Mouse (Mus musculus) heart, embryonic 10.5 days (tissue): ENCODE measurements at regions not wholly inside any gene's neighbourhood (a gene's known extent, or its start where the extent isn't known, plus 50 kb on each side); places are given as distances from the start of the nearest gene placed in this dataset.

Experiments
- DNase-seq: peaks from one replicate; pipeline ENCODE4 v3.0.0-alpha.2; 2017; ENCODE audit warnings: low spot score
- H3K27ac ChIP-seq: fragments of 300-500 bp; sonication (generic); 2 replicates; pipeline ENCODE4 v1.5.1; 2016; ENCODE audit warnings: mild to moderate bottlenecking
- H3K27me3 ChIP-seq: fragments of 300-500 bp; sonication (generic); 2 replicates; pipeline ENCODE4 v1.6.1; 2016; ENCODE audit warnings: mild to moderate bottlenecking; ENCODE audit not compliant: poor library complexity, insufficient read depth, severe bottlenecking
- H3K36me3 ChIP-seq: fragments of 300-500 bp; sonication (generic); 2 replicates; pipeline ENCODE4 v1.6.1; 2016; ENCODE audit warnings: mild to moderate bottlenecking, moderate library complexity
- H3K4me1 ChIP-seq: fragments of 300-500 bp; sonication (generic); 2 replicates; pipeline ENCODE4 v1.6.1; 2016; ENCODE audit warnings: mild to moderate bottlenecking
- H3K4me3 ChIP-seq: fragments of 300-500 bp; sonication (generic); 2 replicates; pipeline ENCODE4 v1.5.1; 2016; ENCODE audit warnings: mild to moderate bottlenecking, moderate library complexity
- H3K9me3 ChIP-seq: fragments of 300-500 bp; sonication (generic); 2 replicates; pipeline ENCODE4 v1.6.1; 2016; ENCODE audit warnings: mild to moderate bottlenecking, moderate library complexity
- WGBS: fragments of 180-500 bp; shearing (Covaris S2); methylation state at CpG from one replicate; pipeline ENCODE4 v1.1.7; 2016; 5-methylcytosine and 5-hydroxymethylcytosine counted together

GRCm38 (mm10) chr14:72187329-72187984 is 304.2 kb downstream of the Gm9195 start:
- no peak for DNase-seq
- Histone ChIP-seq H3K4me1 (no peaks in the 10 kb centered on the region), H3K36me3 (no peaks in the 10 kb centered on the region), H3K27me3 (no peaks in the 10 kb centered on the region), H3K9me3 (no peaks in the 10 kb centered on the region), H3K4me3 (no peak overlapping the region), H3K27ac (no peak overlapping the region)
- 39% methylated on average over 5 of the region's 5 CpGs for WGBS

GRCm38 (mm10) chr14:72175751-72176150 is 315.9 kb downstream of the Gm9195 start:
- no peak overlapping the region for H3K4me3 ChIP-seq
- no peak overlapping the region for H3K27ac ChIP-seq
- no peaks in the 10 kb centered on the region for H3K36me3 ChIP-seq
- no peaks in the 10 kb centered on the region for H3K27me3 ChIP-seq
- no peak for DNase-seq
- 68% methylated on average over 1 of the region's 1 CpGs for WGBS
- no peaks in the 10 kb centered on the region for H3K4me1 ChIP-seq
- H3K9me3 ChIP-seq, result no peaks in the 10 kb centered on the region

GRCm38 (mm10) chr14:72172549-72173405 is 318.9 kb downstream of the Gm9195 start:
- H3K36me3 ChIP-seq, result no peaks in the 10 kb centered on the region
- no peaks in the 10 kb centered on the region for H3K27me3 ChIP-seq
- no peak overlapping the region for H3K27ac ChIP-seq
- H3K9me3 ChIP-seq, result no peaks in the 10 kb centered on the region
- DNase-seq, result no peak
- H3K4me3 ChIP-seq, result no peak overlapping the region
- 71% methylated on average over 20 of the region's 20 CpGs for WGBS
- no peaks in the 10 kb centered on the region for H3K4me1 ChIP-seq

GRCm38 (mm10) chr14:72171777-72172176 is 319.9 kb downstream of the Gm9195 start:
- no peak overlapping the region for H3K4me3 ChIP-seq

GRCm38 (mm10) chr14:72158537-72159323 is 332.9 kb downstream of the Gm9195 start:
- peak; percentile 61 for DNase-seq

More at GRCm38 (mm10) chr14:72171777-72172176, 319.9 kb downstream of the Gm9195 start:
- Histone ChIP-seq H3K4me1 (0 out of 2 replicates have a peak, but pooled peaks cover 2% of the 10 kb centered on the region), H3K9me3 (no peaks in the 10 kb centered on the region), H3K27ac (no peak overlapping the region), H3K27me3 (no peaks in the 10 kb centered on the region), H3K36me3 (no peaks in the 10 kb centered on the region)
- no peak for DNase-seq
- WGBS, result 72% methylated on average over 3 of the region's 3 CpGs

GRCm38 (mm10) chr14:72155197-72155907 is 336.3 kb downstream of the Gm9195 start:
- no peaks in the 10 kb centered on the region for H3K36me3 ChIP-seq
- DNase-seq, result no peak
- H3K4me1 ChIP-seq, result no peaks in the 10 kb centered on the region
- H3K4me3 ChIP-seq, result no peak overlapping the region
- WGBS, result 41% methylated on average over 11 of the region's 11 CpGs
- H3K9me3 ChIP-seq, result no peaks in the 10 kb centered on the region
- H3K27ac ChIP-seq, result no peak overlapping the region
- H3K27me3 ChIP-seq, result no peaks in the 10 kb centered on the region

More at GRCm38 (mm10) chr14:72158537-72159323, 332.9 kb downstream of the Gm9195 start:
- 33% methylated on average over 13 of the region's 13 CpGs for WGBS
- Histone ChIP-seq H3K36me3 (no peaks in the 10 kb centered on the region), H3K4me3 (peak overlapping the region; percentile 7; the same call in 1 of the 2 replicates), H3K27me3 (no peaks in the 10 kb centered on the region), H3K27ac (0 out of 2 replicates have a peak overlapping the region, but pooled peaks have one; percentile 16), H3K9me3 (no peaks in the 10 kb centered on the region), H3K4me1 (no peaks in the 10 kb centered on the region)

GRCm38 (mm10) chr14:72151676-72152075 is 340.0 kb downstream of the Gm9195 start:
- Histone ChIP-seq H3K4me1 (peaks cover 4% of the 10 kb centered on the region; the same call in 1 of the 2 replicates), H3K4me3 (no peak overlapping the region), H3K27ac (no peak overlapping the region), H3K36me3 (no peaks in the 10 kb centered on the region), H3K27me3 (no peaks in the 10 kb centered on the region), H3K9me3 (no peaks in the 10 kb centered on the region)
- WGBS, result 83% methylated on average over 4 of the region's 4 CpGs
- DNase-seq, result peak; percentile 41

GRCm38 (mm10) chr14:72149463-72149862 is 342.2 kb downstream of the Gm9195 start:
- DNase-seq, result peak; percentile 87
- WGBS, result 13% methylated on average over 4 of the region's 4 CpGs
- H3K9me3 ChIP-seq, result no peaks in the 10 kb centered on the region
- H3K4me1 ChIP-seq, result peaks cover 4% of the 10 kb centered on the region; the same call in 1 of the 2 replicates
- H3K27ac ChIP-seq, result no peak overlapping the region
- H3K27me3 ChIP-seq, result no peaks in the 10 kb centered on the region
- H3K36me3 ChIP-seq, result no peaks in the 10 kb centered on the region
- no peak overlapping the region for H3K4me3 ChIP-seq

GRCm38 (mm10) chr14:72148886-72149285 is 342.8 kb downstream of the Gm9195 start:
- H3K36me3 ChIP-seq, result no peaks in the 10 kb centered on the region
- H3K4me3 ChIP-seq, result no peak overlapping the region
- no peaks in the 10 kb centered on the region for H3K9me3 ChIP-seq
- 32% methylated on average over 1 of the region's 1 CpGs for WGBS
- H3K27me3 ChIP-seq, result no peaks in the 10 kb centered on the region
- peak; percentile 45 for DNase-seq
- H3K27ac ChIP-seq, result no peak overlapping the region
- peaks cover 4% of the 10 kb centered on the region; the same call in 1 of the 2 replicates for H3K4me1 ChIP-seq

- Histone ChIP-seq H3K27ac (no peak overlapping the region), H3K27me3 (0 out of 2 replicates have a peak, but pooled peaks cover 3% of the 10 kb centered on the region), H3K36me3 (no peaks in the 10 kb centered on the region), H3K9me3 (no peaks in the 10 kb centered on the region), H3K4me1 (peaks cover 13% of the 10 kb centered on the region), H3K4me3 (no peak overlapping the region)
- 56% methylated on average over 2 of the region's 2 CpGs for WGBS
- peak; percentile 22 for DNase-seq
Observed at GRCm38 (mm10) chr14:72146381-72146780, 345.3 kb downstream of the Gm9195 start.

GRCm38 (mm10) chr14:72142883-72143487 is 348.7 kb downstream of the Gm9195 start:
- Histone ChIP-seq H3K36me3 (no peaks in the 10 kb centered on the region), H3K4me1 (peaks cover 9% of the 10 kb centered on the region; the same call in 1 of the 2 replicates), H3K27ac (no peak overlapping the region), H3K27me3 (0 out of 2 replicates have a peak, but pooled peaks cover 3% of the 10 kb centered on the region), H3K4me3 (no peak overlapping the region), H3K9me3 (no peaks in the 10 kb centered on the region)
- WGBS, result 11% methylated on average over 6 of the region's 6 CpGs
- no peak for DNase-seq

GRCm38 (mm10) chr14:72141136-72141535 is 350.5 kb downstream of the Gm9195 start:
- H3K36me3 ChIP-seq, result no peaks in the 10 kb centered on the region
- no peaks in the 10 kb centered on the region for H3K9me3 ChIP-seq
- H3K27me3 ChIP-seq, result 0 out of 2 replicates have a peak, but pooled peaks cover 3% of the 10 kb centered on the region
- no peak overlapping the region for H3K27ac ChIP-seq
- DNase-seq, result no peak
- 86% methylated on average over 4 of the region's 4 CpGs for WGBS
- H3K4me1 ChIP-seq, result peaks cover 9% of the 10 kb centered on the region; the same call in 1 of the 2 replicates
- no peak overlapping the region for H3K4me3 ChIP-seq
